Mouse (Mus musculus): ENCODE results near the gene Egfr. TPM values are rescaled to one million over a fixed set of nuclear protein-coding genes. Genes with fewer than 3 reads are reported as not detected.

Gene Egfr
- total RNA-seq, 2 experiments from 2014 or later, result 7.6 to 7.7 TPM

GRCm38 (mm10) chr11:16877676-16878378, 125.8 kb downstream of the Egfr start:
- no peak for DNase-seq (ENCODE audit: low spot score)
- intact Hi-C loops (cut with DNase I), result no loop called here

DNA sequence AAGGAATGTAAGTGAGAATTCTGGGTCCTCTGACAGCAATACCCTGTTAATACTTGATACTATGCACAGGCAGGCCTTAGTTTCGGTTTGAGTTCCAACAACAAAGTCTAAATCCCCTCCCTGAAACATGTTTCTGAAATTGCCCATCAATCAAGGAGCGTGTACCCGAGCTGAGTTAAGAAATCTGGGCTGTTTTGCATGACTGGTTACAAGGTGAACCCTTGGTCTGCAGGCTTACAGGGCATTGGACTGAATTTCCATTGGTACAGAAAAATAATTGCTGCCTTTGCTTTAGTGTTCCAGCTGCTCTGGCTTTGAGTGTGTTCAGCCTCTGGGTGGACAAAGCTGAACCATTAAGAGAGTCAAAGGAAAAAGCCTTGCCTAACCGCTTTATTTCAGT, 129.9 kb downstream of the Egfr start:
- no peak for DNase-seq (ENCODE audit: low spot score)

GRCm38 (mm10) chr11:16886152-16886551, 134.1 kb downstream of the Egfr start:
- DNase-seq (ENCODE audit: low spot score), result no peak

More for the DNA sequence above, 129.9 kb downstream of the Egfr start:
- intact Hi-C loops (cut with DNase I), result no loop called here

GRCm38 (mm10) chr11:16888086-16888485, 136.1 kb downstream of the Egfr start:
- intact Hi-C loops (cut with DNase I), result no loop called here

More at GRCm38 (mm10) chr11:16886152-16886551, 134.1 kb downstream of the Egfr start:
- intact Hi-C loops (cut with DNase I), result no loop called here

GRCm38 (mm10) chr11:16895441-16896356, 143.7 kb downstream of the Egfr start:
- intact Hi-C loops (cut with DNase I), result no loop called here
- no peak for DNase-seq (ENCODE audit: low spot score)

More at GRCm38 (mm10) chr11:16888086-16888485, 136.1 kb downstream of the Egfr start:
- DNase-seq (ENCODE audit: low spot score), result no peak

DNA sequence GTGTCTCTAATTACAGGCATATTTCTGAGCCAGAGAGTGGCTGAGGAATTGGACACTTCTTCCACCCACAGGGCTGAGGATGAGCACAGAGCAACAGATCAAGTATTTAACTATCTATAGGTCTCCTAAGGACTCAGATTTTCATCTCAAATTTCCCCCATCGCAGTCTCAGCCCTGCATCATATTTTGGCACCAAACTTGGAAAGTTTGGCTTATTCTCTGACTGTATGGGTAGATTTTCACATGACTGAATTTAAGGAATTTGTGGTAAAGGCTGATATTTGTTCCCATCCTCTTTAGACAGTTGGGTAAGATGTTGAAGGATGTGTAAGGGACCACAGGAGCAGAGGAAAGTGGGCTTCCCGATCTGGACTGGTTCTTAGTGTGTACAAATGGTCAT, 145.7 kb downstream of the Egfr start:
- intact Hi-C loops (cut with DNase I), result no loop called here
- DNase-seq (ENCODE audit: low spot score), result no peak

GRCm38 (mm10) chr11:16900182-16900581, 148.2 kb downstream of the Egfr start:
- no peak for DNase-seq (ENCODE audit: low spot score)

DNA sequence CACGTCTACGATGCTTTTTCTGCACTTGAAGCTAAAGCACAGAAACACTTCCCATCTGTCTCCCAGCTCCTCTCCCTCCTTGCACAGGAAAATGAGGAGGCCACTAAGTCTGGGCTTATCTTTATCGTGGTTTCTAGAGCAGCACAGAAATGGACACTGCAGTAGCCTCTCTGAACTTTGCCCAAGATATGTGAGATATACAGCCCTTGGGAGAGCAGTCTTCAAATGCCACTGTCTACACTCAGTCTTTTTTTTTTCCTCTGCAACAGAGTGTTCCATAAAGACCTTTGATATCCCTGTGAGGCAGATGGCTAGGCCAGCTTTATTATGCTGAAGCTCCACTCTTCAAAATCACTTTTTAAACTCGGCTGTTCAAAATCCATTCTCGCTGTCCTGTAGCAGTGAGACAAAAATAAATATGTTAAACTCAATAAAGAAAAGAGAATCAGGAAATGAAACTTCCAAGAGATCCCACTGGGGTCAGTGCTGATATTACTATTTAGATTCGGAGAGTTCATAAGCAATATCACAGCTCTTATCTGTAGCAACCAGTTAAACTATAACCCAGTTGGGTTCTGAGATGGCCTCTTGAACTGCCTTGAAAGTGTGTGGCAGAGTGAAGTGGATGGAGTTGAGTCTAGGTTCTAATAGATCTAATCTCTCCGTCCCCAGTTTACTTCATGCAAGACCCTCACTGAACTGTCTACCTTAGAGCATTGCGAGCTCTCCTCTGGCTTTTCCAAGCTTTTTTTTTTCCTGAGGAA, 148.8 kb downstream of the Egfr start:
- intact Hi-C loops (cut with DNase I), result no loop called here

More at GRCm38 (mm10) chr11:16900182-16900581, 148.2 kb downstream of the Egfr start:
- intact Hi-C loops (cut with DNase I), result no loop called here

GRCm38 (mm10) chr11:16904302-16905011, 152.5 kb downstream of the Egfr start:
- no peak for DNase-seq (ENCODE audit: low spot score)
- intact Hi-C loops (cut with DNase I), result no loop called here

More for the DNA sequence above, 148.8 kb downstream of the Egfr start:
- DNase-seq (ENCODE audit: low spot score), result no peak

- no peak for DNase-seq (ENCODE audit: low spot score)
- intact Hi-C loops (cut with DNase I), result no loop called here
These were observed 153.0 kb downstream of the Egfr start for GRCm38 (mm10) chr11:16905012-16905332.

GRCm38 (mm10) chr11:16906530-16906929, 154.5 kb downstream of the Egfr start:
- DNase-seq (ENCODE audit: low spot score), result no peak
- intact Hi-C loops (cut with DNase I), result no loop called here

- intact Hi-C loops (cut with DNase I), result no loop called here
- no peak for DNase-seq (ENCODE audit: low spot score)
These were observed 155.6 kb downstream of the Egfr start for GRCm38 (mm10) chr11:16907517-16908129.

DNA sequence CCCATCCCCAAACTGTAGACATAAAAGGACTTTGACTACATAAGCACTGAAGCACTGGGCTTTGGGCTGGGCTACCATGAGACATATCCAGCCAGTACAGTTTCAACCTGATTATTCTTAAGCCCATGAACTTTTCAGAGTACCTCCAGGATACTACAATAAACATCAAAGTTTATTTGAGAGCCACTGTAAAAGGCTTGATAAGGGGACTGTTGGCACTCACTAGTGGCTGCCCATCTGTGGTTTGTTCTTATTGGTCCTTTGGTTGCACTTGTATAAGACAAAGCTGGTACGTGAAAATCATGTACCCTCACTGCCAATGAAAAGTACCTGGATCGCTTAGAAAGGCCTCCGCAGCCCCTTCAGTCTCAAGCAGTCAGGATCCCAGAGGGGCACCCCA, 162.8 kb downstream of the Egfr start:
- intact Hi-C loops (cut with DNase I), result no loop called here
- DNase-seq (ENCODE audit: low spot score), result no peak

DNA sequence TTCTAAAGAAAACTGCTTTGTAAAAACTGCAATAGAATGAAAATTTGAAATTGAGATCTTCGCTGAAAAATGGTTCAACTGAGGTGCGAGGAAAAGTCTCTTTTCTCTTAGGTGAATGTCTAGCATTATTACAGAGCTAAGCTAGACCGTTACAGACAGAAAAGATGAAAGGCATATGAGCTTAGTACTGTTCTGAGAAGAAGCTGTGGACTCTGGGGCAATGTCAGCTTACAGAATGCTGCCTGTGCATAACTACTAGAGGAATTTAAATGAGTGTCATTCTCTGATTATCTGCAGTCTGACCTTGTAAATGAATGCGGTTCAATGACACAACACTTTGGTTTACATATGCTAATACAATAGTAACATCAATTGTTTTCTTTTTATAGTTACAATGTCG, 163.8 kb downstream of the Egfr start:
- DNase-seq (ENCODE audit: low spot score), result no peak
- intact Hi-C loops (cut with DNase I), result no loop called here

- no peak for DNase-seq (ENCODE audit: low spot score)
- intact Hi-C loops (cut with DNase I), result no loop called here
These were observed 165.5 kb downstream of the Egfr start for GRCm38 (mm10) chr11:16917512-16917911.

DNA sequence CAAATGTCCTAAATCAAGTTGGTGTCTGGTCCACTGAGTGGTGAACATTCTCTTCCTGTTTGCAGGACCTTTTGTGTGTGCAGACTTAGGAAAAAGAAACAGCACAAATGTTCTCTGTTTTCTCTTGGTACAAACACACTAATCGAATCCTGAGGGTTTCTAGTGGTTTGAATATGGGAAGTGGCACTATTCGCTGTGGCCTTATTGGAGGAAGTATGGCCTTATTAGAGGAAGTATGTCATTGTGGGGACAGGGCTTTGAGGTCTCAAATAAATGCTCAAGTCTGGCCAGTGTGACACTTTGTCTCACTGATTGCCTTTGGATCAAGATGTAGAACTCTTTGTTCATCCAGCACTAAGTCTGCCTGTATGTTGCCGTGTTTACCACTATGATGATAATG, 180.2 kb downstream of the Egfr start:
- intact Hi-C loops (cut with DNase I), result no loop called here

DNA sequence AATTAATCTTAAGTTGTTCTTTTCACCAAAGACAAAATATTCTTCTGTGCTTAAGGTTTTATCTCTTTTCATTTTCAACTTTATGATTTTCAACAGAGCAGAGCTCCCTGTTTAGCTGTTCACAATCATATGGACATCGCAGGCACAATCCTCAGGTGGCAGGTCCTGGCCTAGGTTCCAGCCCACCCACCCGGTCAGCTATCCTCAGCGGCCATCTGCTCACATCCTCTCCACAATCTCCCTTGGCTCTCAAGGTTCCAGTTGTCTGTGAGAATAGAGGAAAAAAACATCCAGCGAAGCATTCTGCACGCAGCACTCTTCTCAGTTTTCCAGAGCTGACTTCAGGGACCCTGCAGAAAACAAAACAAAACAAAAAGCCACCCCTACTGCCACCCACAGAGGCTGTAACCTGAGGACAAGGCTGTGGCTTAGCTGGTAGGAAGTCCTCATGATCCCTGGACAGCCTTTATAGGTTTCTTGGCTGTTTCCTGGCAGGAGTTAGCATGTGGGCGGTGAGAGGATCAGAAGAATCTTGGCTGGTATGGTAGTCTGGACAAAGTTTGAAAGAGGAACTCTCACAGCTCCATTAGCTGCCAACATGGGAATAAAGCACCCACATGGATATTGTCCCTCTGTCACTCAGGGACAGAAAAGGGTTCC, 183.7 kb downstream of the Egfr start:
- no peak for DNase-seq (ENCODE audit: low spot score)
- intact Hi-C loops (cut with DNase I), result no loop called here

More for the DNA sequence above, 180.2 kb downstream of the Egfr start:
- DNase-seq (ENCODE audit: low spot score), result no peak

GRCm38 (mm10) chr11:16941103-16941793, 189.2 kb downstream of the Egfr start:
- intact Hi-C loops (cut with DNase I), result loop anchor here (10.0 kb wide), 1 partner anchor 346 kb away; no protein-coding TSS in a partner anchor
- DNase-seq (ENCODE audit: low spot score), result no peak
